36 mouse cellular contexts compared by ENCODE assay signal in genomic region chr2:74753711-74754110, GRCm38 (mm10). TPM values are rescaled to one million over a fixed set of nuclear protein-coding genes. Genes with fewer than 3 reads are reported as not detected.
A peak's percentile ranks its signal among the peaks of the same experiment; 100 is the strongest.
DNase-seq lines count a peak whose midpoint lies in the region; ATAC-seq and TF ChIP-seq lines count a peak whose summit lies in the region.
"Had no signal": no experiment of that assay in that cellular context is flagged by ENCODE, and none has a peak within 500 bp of the region (broad histone marks: within the 10 kb centered on the region; RNA-seq: fewer than 3 reads in every experiment).

No protein-coding gene starts in this region.

- no peak overlapping the region for H3K4me2 ChIP-seq in hindbrain, postnatal 0 days (ENCODE audit: low read depth, low read length)
- peak overlapping the region; percentile 91; the same call in 1 of the 2 replicates for H3K4me2 ChIP-seq in kidney, embryonic 16.5 days (replicated peaks; ENCODE audit: low read depth, low read length)
- H3K4me2 ChIP-seq in neural tube, embryonic 14.5 days (ENCODE audit: low read depth, low read length), result no peak overlapping the region
- H3K4me2 ChIP-seq: forebrain, embryonic 15.5 days had no signal

- H3K4me1 ChIP-seq in hindbrain, embryonic 10.5 days (replicated peaks), result peaks cover 38% of the 10 kb centered on the region
- no peaks in the 10 kb centered on the region for H3K4me1 ChIP-seq in hindbrain, postnatal 0 days (ENCODE audit: insufficient read depth, low read length)
- H3K4me1 ChIP-seq in kidney, embryonic 16.5 days (ENCODE audit: insufficient read depth, low read length), result peaks cover 35% of the 10 kb centered on the region
- peaks cover 46% of the 10 kb centered on the region for H3K4me1 ChIP-seq in limb, embryonic 10.5 days
- H3K4me1 ChIP-seq in neural tube, embryonic 14.5 days (ENCODE audit: control insufficient read depth, insufficient read depth, low read length), result peaks cover 34% of the 10 kb centered on the region

- no peak for TF ChIP-seq CTCF in hindbrain, postnatal 0 days (IDR thresholded peaks at IDR 0.05; ENCODE audit: low read depth)

- no peak overlapping the region for H3K4me3 ChIP-seq in hindbrain, embryonic 10.5 days
- no peak overlapping the region for H3K4me3 ChIP-seq in hindbrain, postnatal 0 days (ENCODE audit: low read length)
- no peak overlapping the region for H3K4me3 ChIP-seq in kidney, embryonic 16.5 days (ENCODE audit: low read length)
- H3K4me3 ChIP-seq in limb, embryonic 10.5 days, result peak overlapping the region; percentile 52; the same call in 1 of the 2 replicates
- H3K4me3 ChIP-seq in neural tube, embryonic 14.5 days (ENCODE audit: low read depth, low read length), result no peak overlapping the region
- H3K4me3 ChIP-seq: forebrain, embryonic 15.5 days had no signal

- H3K27me3 ChIP-seq in hindbrain, embryonic 10.5 days (ENCODE audit: insufficient read depth, poor library complexity, severe bottlenecking), result peaks cover 100% of the 10 kb centered on the region
- H3K27me3 ChIP-seq in hindbrain, postnatal 0 days (ENCODE audit: insufficient read depth, low read length), result peaks cover 78% of the 10 kb centered on the region
- peaks cover 15% of the 10 kb centered on the region for H3K27me3 ChIP-seq in kidney, embryonic 16.5 days (ENCODE audit: insufficient read depth, low read length)
- peaks cover 60% of the 10 kb centered on the region for H3K27me3 ChIP-seq in limb, embryonic 10.5 days (ENCODE audit: low read depth, poor library complexity, severe bottlenecking)
- no peaks in the 10 kb centered on the region for H3K27me3 ChIP-seq in neural tube, embryonic 14.5 days (ENCODE audit: control insufficient read depth, insufficient read depth, low read length)
- H3K27me3 ChIP-seq: CH12.LX had no signal

- 16% methylated on average over 5 of the region's 5 CpGs for whole genome bisulfite sequencing in hindbrain, embryonic 10.5 days
- 27% methylated on average over 5 of the region's 5 CpGs for WGBS in hindbrain, postnatal 0 days
- 25% methylated on average over 5 of the region's 5 CpGs for WGBS in kidney, embryonic 16.5 days
- WGBS in limb, embryonic 10.5 days, result 26% methylated on average over 5 of the region's 5 CpGs
- 31% methylated on average over 5 of the region's 5 CpGs for WGBS in neural tube, embryonic 14.5 days

- H3K36me3 ChIP-seq in hindbrain, embryonic 10.5 days, result no peaks in the 10 kb centered on the region
- H3K36me3 ChIP-seq in hindbrain, postnatal 0 days (ENCODE audit: insufficient read depth, low read length), result no peaks in the 10 kb centered on the region
- H3K36me3 ChIP-seq in kidney, embryonic 16.5 days (ENCODE audit: insufficient read depth, low read length), result no peaks in the 10 kb centered on the region
- H3K36me3 ChIP-seq in limb, embryonic 10.5 days, result no peaks in the 10 kb centered on the region
- no peaks in the 10 kb centered on the region for H3K36me3 ChIP-seq in neural tube, embryonic 14.5 days (ENCODE audit: control insufficient read depth, insufficient read depth, low read length)
- H3K36me3 ChIP-seq: embryonic facial prominence, embryonic 12.5 days; forebrain, embryonic 15.5 days; heart, embryonic 10.5 days; heart, embryonic 15.5 days; limb, embryonic 12.5 days; lung, embryonic 15.5 days; midbrain, embryonic 12.5 days had no signal

- ATAC-seq in hindbrain, postnatal 0 days, result no peak
- ATAC-seq in kidney, embryonic 16.5 days (ENCODE audit: low FRiP score, low TSS enrichment), result no peak
- ATAC-seq in neural tube, embryonic 14.5 days (ENCODE audit: low read depth), result no peak
- no peak for ATAC-seq in megakaryocyte-erythroid progenitor cell, adult 5-6 weeks (replicated peaks; ENCODE audit: low FRiP score, low TSS enrichment, poor library complexity, severe bottlenecking)
- ATAC-seq: activated CD4-positive, CD25-positive, alpha-beta regulatory T cell, adult 4 months; forebrain, embryonic 15.5 days; intestine, postnatal 0 days had no signal

- peak; percentile 7 for DNase-seq in hindbrain, embryonic 10.5 days (ENCODE audit: low spot score)
- no peak for DNase-seq in hindbrain, postnatal 0 days (ENCODE audit: low spot score)
- no peak for DNase-seq in kidney, postnatal 25 days
- no peak for DNase-seq in limb, embryonic 10.5 days (ENCODE audit: low spot score)
- DNase-seq: adrenal gland, postnatal 10 days; cerebellum, adult 9-10 months; cerebellum, postnatal 36 days; gastrocnemius, postnatal 25 days; heart, adult 11 months; right cerebral cortex, postnatal 14 days; thymus, postnatal 14 days had no signal

- no peak overlapping the region for H3K27ac ChIP-seq in hindbrain, embryonic 10.5 days
- no peak overlapping the region for H3K27ac ChIP-seq in hindbrain, postnatal 0 days
- no peak overlapping the region for H3K27ac ChIP-seq in kidney, embryonic 16.5 days (ENCODE audit: low read length)
- H3K27ac ChIP-seq in limb, embryonic 10.5 days, result peak overlapping the region; percentile 93
- peak overlapping the region; percentile 10; the same call in 1 of the 2 replicates for H3K27ac ChIP-seq in neural tube, embryonic 14.5 days (ENCODE audit: low read depth, low read length)
- H3K27ac ChIP-seq: embryonic facial prominence, embryonic 12.5 days; forebrain, embryonic 15.5 days; heart, embryonic 15.5 days; limb, embryonic 12.5 days; lung, embryonic 15.5 days; midbrain, embryonic 12.5 days had no signal

- no peak overlapping the region for H3K9ac ChIP-seq in hindbrain, postnatal 0 days (replicated peaks; ENCODE audit: low read length)
- no peak overlapping the region; the same call in 1 of the 2 replicates for H3K9ac ChIP-seq in kidney, embryonic 16.5 days (replicated peaks; ENCODE audit: low read length)
- H3K9ac ChIP-seq in neural tube, embryonic 14.5 days (replicated peaks; ENCODE audit: low read depth, low read length), result no peak overlapping the region
- H3K9ac ChIP-seq: embryonic facial prominence, embryonic 12.5 days; forebrain, embryonic 15.5 days; heart, embryonic 15.5 days; lung, embryonic 15.5 days; midbrain, embryonic 12.5 days had no signal

- no peaks in the 10 kb centered on the region for H3K9me3 ChIP-seq in hindbrain, embryonic 10.5 days
- H3K9me3 ChIP-seq in hindbrain, postnatal 0 days (ENCODE audit: low read length), result no peaks in the 10 kb centered on the region
- no peaks in the 10 kb centered on the region for H3K9me3 ChIP-seq in kidney, embryonic 16.5 days (ENCODE audit: low read length)
- H3K9me3 ChIP-seq in limb, embryonic 10.5 days (replicated peaks), result no peaks in the 10 kb centered on the region
- no peaks in the 10 kb centered on the region for H3K9me3 ChIP-seq in neural tube, embryonic 14.5 days (ENCODE audit: control insufficient read depth, low read length)
- H3K9me3 ChIP-seq: embryonic facial prominence, embryonic 12.5 days; forebrain, embryonic 15.5 days; heart, embryonic 10.5 days; heart, embryonic 15.5 days; limb, embryonic 12.5 days; lung, embryonic 15.5 days; midbrain, embryonic 12.5 days had no signal

RNA-seq across cellular contexts. Expression of gene Hoxd1, which starts 9.1 kb away (rescaled TPM):
- 0.14 and 0.60 TPM in 2 replicates for polyA plus RNA-seq in hindbrain, embryonic 10.5 days (2016; fragmentation: Nextera tagmentation; extraction: Ambion mirVana)
- total RNA-seq in hindbrain, postnatal 0 days (2014; rRNA removed), result 0.26 and 1.7 TPM in 2 replicates
- polyA plus RNA-seq in hindbrain, postnatal 0 days (2015; fragmentation: Nextera tagmentation; extraction: Ambion mirVana), result 0.43 and 0.46 TPM in 2 replicates
- 0.99 and 1.00 TPM in 2 replicates for polyA plus RNA-seq in kidney, embryonic 16.5 days (2015; fragmentation: Nextera tagmentation; extraction: Ambion mirVana)
- 0.68 and 1.2 TPM in 2 replicates for polyA plus RNA-seq in limb, embryonic 10.5 days (2016; fragmentation: Nextera tagmentation; extraction: Ambion mirVana)
- polyA plus RNA-seq in neural tube, embryonic 14.5 days (2014; fragmentation: Nextera tagmentation; extraction: Ambion mirVana), result 0.32 and 4.6 TPM in 2 replicates
- not detected in 2 replicates for total RNA-seq in megakaryocyte-erythroid progenitor cell, adult 5-6 weeks (2014; fragmentation: Nextera tagmentation)
- total RNA-seq in megakaryocyte-erythroid progenitor cell, adult 5-6 weeks (2017), result not detected in 2 replicates
- total RNA-seq: adrenal gland, postnatal 10 days; CH12.LX; gastrocnemius, adult 18-20 months; gastrocnemius, postnatal 25 days; heart, postnatal 25 days; layer of hippocampus, postnatal 10 days; left cerebral cortex, adult 18-20 months; left cerebral cortex, postnatal 14 days; megakaryocyte progenitor cell, adult 5-6 weeks had no signal
- polyA plus RNA-seq: activated CD4-positive, CD25-positive, alpha-beta regulatory T cell, adult 4 months; C2C12; forebrain, embryonic 15.5 days; heart, embryonic 15.5 days; intestine, postnatal 0 days; liver, embryonic 16.5 days; lung, embryonic 15.5 days; small intestine, adult 2 months; stomach, embryonic 14.5 days had no signal

RNA-seq across cellular contexts. Expression of gene Gm28230, which starts 27.2 kb away (rescaled TPM):
- polyA plus RNA-seq in hindbrain, embryonic 10.5 days (2016; fragmentation: Nextera tagmentation; extraction: Ambion mirVana), result not detected in 2 replicates
- total RNA-seq in hindbrain, postnatal 0 days (2014; rRNA removed), result 1.3 and 3.5 TPM in 2 replicates
- 0.37 and 0.70 TPM in 2 replicates for polyA plus RNA-seq in hindbrain, postnatal 0 days (2015; fragmentation: Nextera tagmentation; extraction: Ambion mirVana)
- 1.3 and 2.1 TPM in 2 replicates for polyA plus RNA-seq in kidney, embryonic 16.5 days (2015; fragmentation: Nextera tagmentation; extraction: Ambion mirVana)
- polyA plus RNA-seq in limb, embryonic 10.5 days (2016; fragmentation: Nextera tagmentation; extraction: Ambion mirVana), result 0.70 and 0.79 TPM in 2 replicates
- polyA plus RNA-seq in neural tube, embryonic 14.5 days (2014; fragmentation: Nextera tagmentation; extraction: Ambion mirVana), result 1.4 and 2.5 TPM in 2 replicates
- not detected in 2 replicates for total RNA-seq in megakaryocyte-erythroid progenitor cell, adult 5-6 weeks (2014; fragmentation: Nextera tagmentation)
- not detected in 2 replicates for total RNA-seq in megakaryocyte-erythroid progenitor cell, adult 5-6 weeks (2017)
- total RNA-seq: heart, postnatal 25 days; layer of hippocampus, postnatal 10 days; left cerebral cortex, adult 18-20 months; left cerebral cortex, postnatal 14 days; megakaryocyte progenitor cell, adult 5-6 weeks had no signal
- polyA plus RNA-seq: activated CD4-positive, CD25-positive, alpha-beta regulatory T cell, adult 4 months; C2C12; embryonic facial prominence, embryonic 12.5 days; forebrain, embryonic 15.5 days; frontal cortex, adult 2 months; heart, embryonic 15.5 days; intestine, postnatal 0 days; liver, embryonic 11.5 days; liver, embryonic 16.5 days; midbrain, embryonic 12.5 days had no signal

RNA-seq across cellular contexts. Expression of gene Hoxd4, which starts 42.0 kb away (rescaled TPM):
- polyA plus RNA-seq in hindbrain, embryonic 10.5 days (2016; fragmentation: Nextera tagmentation; extraction: Ambion mirVana), result 0.14 and 2.6 TPM in 2 replicates
- 13.9 and 18.1 TPM in 2 replicates for total RNA-seq in hindbrain, postnatal 0 days (2014; rRNA removed)
- 1.6 and 1.9 TPM in 2 replicates for polyA plus RNA-seq in hindbrain, postnatal 0 days (2015; fragmentation: Nextera tagmentation; extraction: Ambion mirVana)
- polyA plus RNA-seq in kidney, embryonic 16.5 days (2015; fragmentation: Nextera tagmentation; extraction: Ambion mirVana), result 4.5 and 4.9 TPM in 2 replicates
- polyA plus RNA-seq in limb, embryonic 10.5 days (2016; fragmentation: Nextera tagmentation; extraction: Ambion mirVana), result 1.2 and 2.3 TPM in 2 replicates
- 4.7 and 5.5 TPM in 2 replicates for polyA plus RNA-seq in neural tube, embryonic 14.5 days (2014; fragmentation: Nextera tagmentation; extraction: Ambion mirVana)
- not detected in 2 replicates for total RNA-seq in megakaryocyte-erythroid progenitor cell, adult 5-6 weeks (2014; fragmentation: Nextera tagmentation)
- total RNA-seq in megakaryocyte-erythroid progenitor cell, adult 5-6 weeks (2017), result not detected in 2 replicates
- total RNA-seq: layer of hippocampus, postnatal 10 days; left cerebral cortex, adult 18-20 months; left cerebral cortex, postnatal 14 days; megakaryocyte progenitor cell, adult 5-6 weeks had no signal
- polyA plus RNA-seq: activated CD4-positive, CD25-positive, alpha-beta regulatory T cell, adult 4 months; C2C12; forebrain, embryonic 15.5 days; frontal cortex, adult 2 months; liver, embryonic 16.5 days; midbrain, embryonic 12.5 days had no signal

RNA-seq across cellular contexts. Expression of gene Hoxd3, which starts 42.0 kb away (rescaled TPM):
- 15.5 and 55.9 TPM in 2 replicates for polyA plus RNA-seq in hindbrain, embryonic 10.5 days (2016; fragmentation: Nextera tagmentation; extraction: Ambion mirVana)
- 31.3 and 36.8 TPM in 2 replicates for total RNA-seq in hindbrain, postnatal 0 days (2014; rRNA removed)
- 25.2 and 26.3 TPM in 2 replicates for polyA plus RNA-seq in hindbrain, postnatal 0 days (2015; fragmentation: Nextera tagmentation; extraction: Ambion mirVana)
- polyA plus RNA-seq in kidney, embryonic 16.5 days (2015; fragmentation: Nextera tagmentation; extraction: Ambion mirVana), result 14.6 and 15.4 TPM in 2 replicates
- 1.4 and 3.0 TPM in 2 replicates for polyA plus RNA-seq in limb, embryonic 10.5 days (2016; fragmentation: Nextera tagmentation; extraction: Ambion mirVana)
- polyA plus RNA-seq in neural tube, embryonic 14.5 days (2014; fragmentation: Nextera tagmentation; extraction: Ambion mirVana), result 13.5 and 13.9 TPM in 2 replicates
- not detected in 2 replicates for total RNA-seq in megakaryocyte-erythroid progenitor cell, adult 5-6 weeks (2014; fragmentation: Nextera tagmentation)
- total RNA-seq in megakaryocyte-erythroid progenitor cell, adult 5-6 weeks (2017), result not detected in 2 replicates
- total RNA-seq: gastrocnemius, adult 18-20 months; gastrocnemius, postnatal 25 days; heart, postnatal 25 days; layer of hippocampus, postnatal 10 days; left cerebral cortex, adult 18-20 months; left cerebral cortex, postnatal 14 days; megakaryocyte progenitor cell, adult 5-6 weeks had no signal
- polyA plus RNA-seq: activated CD4-positive, CD25-positive, alpha-beta regulatory T cell, adult 4 months; C2C12; forebrain, embryonic 15.5 days; frontal cortex, adult 2 months; midbrain, embryonic 12.5 days had no signal

RNA-seq across cellular contexts. Expression of gene Hoxd8, which starts 49.3 kb away (rescaled TPM):
- polyA plus RNA-seq in hindbrain, embryonic 10.5 days (2016; fragmentation: Nextera tagmentation; extraction: Ambion mirVana), result not detected in 2 replicates
- 0.37 and 9.2 TPM in 2 replicates for total RNA-seq in hindbrain, postnatal 0 days (2014; rRNA removed)
- 0.21 TPM in 1 of 2 replicates, not detected in the other for polyA plus RNA-seq in hindbrain, postnatal 0 days (2015; fragmentation: Nextera tagmentation; extraction: Ambion mirVana)
- 41.0 and 45.6 TPM in 2 replicates for polyA plus RNA-seq in kidney, embryonic 16.5 days (2015; fragmentation: Nextera tagmentation; extraction: Ambion mirVana)
- 11.6 and 17.4 TPM in 2 replicates for polyA plus RNA-seq in limb, embryonic 10.5 days (2016; fragmentation: Nextera tagmentation; extraction: Ambion mirVana)
- 19.9 and 23.6 TPM in 2 replicates for polyA plus RNA-seq in neural tube, embryonic 14.5 days (2014; fragmentation: Nextera tagmentation; extraction: Ambion mirVana)
- not detected in 2 replicates for total RNA-seq in megakaryocyte-erythroid progenitor cell, adult 5-6 weeks (2014; fragmentation: Nextera tagmentation)
- total RNA-seq in megakaryocyte-erythroid progenitor cell, adult 5-6 weeks (2017), result not detected in 2 replicates
- total RNA-seq: left cerebral cortex, adult 18-20 months; left cerebral cortex, postnatal 14 days; megakaryocyte progenitor cell, adult 5-6 weeks had no signal
- polyA plus RNA-seq: activated CD4-positive, CD25-positive, alpha-beta regulatory T cell, adult 4 months; C2C12 had no signal

Comparison
In these comparisons a context has a peak if more than half of its experiments do, and no peak if none do; other contexts are left out.
1. H3K27ac ChIP-seq: peak in limb, embryonic 10.5 days (single experiment) and neural tube, embryonic 14.5 days (single experiment); none in hindbrain, embryonic 10.5 days (single experiment), hindbrain, postnatal 0 days (single experiment) and kidney, embryonic 16.5 days (single experiment).